Mouse (Mus musculus) CH12.LX (cell line): ENCODE data around the gene Hist1h2bj. TPM values are rescaled to one million over a fixed set of nuclear protein-coding genes. Genes with fewer than 3 reads are reported as not detected.

ENCODE experiments used
- DNase-seq: peaks from one replicate; pipeline ENCODE4 v3.0.0-alpha.2; 2013; ENCODE audit errors: extremely low read depth
- H3K27ac ChIP-seq: 2 replicates; pipeline ENCODE4 v1.5.1; 2012; ENCODE audit warnings: low read depth, mild to moderate bottlenecking, control low read depth, moderate library complexity; ENCODE audit not compliant: insufficient read depth
- H3K27me3 ChIP-seq: replicated peaks from 2 replicates; pipeline ENCODE3; 2012; ENCODE audit warnings: inconsistent platforms
- H3K36me3 ChIP-seq, 2 experiments: replicated peaks in 1 of 2; 2 replicates each; pipeline versions ENCODE3 to v1.6.1; 2012; ENCODE audit warnings: inconsistent platforms in 1 of 2, low read length in 1 of 2, mild to moderate bottlenecking in 1 of 2, mixed read lengths in 1 of 2, moderate library complexity in 1 of 2; ENCODE audit not compliant: control insufficient read depth in 1 of 2, insufficient read depth in 1 of 2
- H3K4me1 ChIP-seq, 2 experiments: 2 replicates each; pipeline ENCODE4 v1.6.1; 2012; ENCODE audit warnings: inconsistent platforms in 1 of 2, moderate library complexity in 1 of 2; ENCODE audit not compliant: insufficient read depth in 2 of 2, control insufficient read depth in 1 of 2
- H3K4me2 ChIP-seq: 2 replicates; pipeline ENCODE4 v1.6.1; 2012; ENCODE audit warnings: low read depth, mild to moderate bottlenecking, control low read depth; ENCODE audit not compliant: poor library complexity, insufficient read depth, severe bottlenecking
- H3K4me3 ChIP-seq, 3 experiments: fragments of 150-350 bp in 1 of 3; sonication (generic) in 1 of 3; replicated peaks in 1 of 3; 2 replicates each; pipeline versions ENCODE3 to v1.5.1; 2011 to 2012; ENCODE audit warnings: low read depth in 2 of 3, low read length in 2 of 3, mild to moderate bottlenecking in 2 of 3, moderate library complexity in 2 of 3, control low read depth in 1 of 3, improper control_type of control experiment in 1 of 3, inconsistent platforms in 1 of 3, mixed read lengths in 1 of 3; ENCODE audit not compliant: poor library complexity in 1 of 3
- H3K79me2 ChIP-seq: replicated peaks from 2 replicates; pipeline ENCODE4 v1.6.1; 2012; ENCODE audit warnings: mild to moderate bottlenecking, moderate library complexity; ENCODE audit not compliant: control insufficient read depth, poor library complexity, insufficient read depth, severe bottlenecking; ENCODE audit errors: extremely low read depth
- H3K9ac ChIP-seq: 2 replicates; pipeline ENCODE4 v1.6.1; 2012; ENCODE audit warnings: low read depth, mild to moderate bottlenecking, control low read depth, moderate library complexity; ENCODE audit not compliant: insufficient read depth
- H3K9me3 ChIP-seq: replicated peaks from 2 replicates; pipeline ENCODE3; 2012; ENCODE audit warnings: low read length, inconsistent platforms, mixed read lengths
- BHLHE40 ChIP-seq: IDR thresholded peaks from 2 replicates; pipeline ENCODE4 v1.6.1; 2011; ENCODE audit warnings: mild to moderate bottlenecking, low read depth, low read length, improper control_type of control experiment
- CHD1 ChIP-seq: IDR thresholded peaks from 2 replicates; pipeline ENCODE4 v1.6.1; 2012; ENCODE audit warnings: low read depth, low read length, improper control_type of control experiment, inconsistent platforms
- CHD2 ChIP-seq: IDR thresholded peaks from 2 replicates; pipeline ENCODE4 v1.6.1; 2011; ENCODE audit warnings: low read length, improper control_type of control experiment
- CTCF ChIP-seq, 2 experiments: IDR thresholded peaks in 1 of 2; conservative IDR thresholded peaks in 1 of 2; 2 replicates each; pipeline ENCODE4 v1.5.1; 2011 to 2012; ENCODE audit warnings: low read depth in 2 of 2, low read length in 2 of 2, improper control_type of control experiment in 1 of 2, inconsistent platforms in 1 of 2, mild to moderate bottlenecking in 1 of 2, moderate library complexity in 1 of 2
- E2F4 ChIP-seq: IDR thresholded peaks from 2 replicates; pipeline ENCODE4 v1.6.1; 2011; ENCODE audit warnings: low read depth, low read length, improper control_type of control experiment; ENCODE audit not compliant: insufficient replicate concordance
- ELF1 ChIP-seq: IDR thresholded peaks from 2 replicates; pipeline ENCODE4 v1.6.1; 2014; ENCODE audit warnings: low read depth, mild to moderate bottlenecking, inconsistent platforms, low read length, improper control_type of control experiment
- EP300 ChIP-seq: IDR thresholded peaks from 2 replicates; pipeline ENCODE4 v1.6.1; 2011; ENCODE audit warnings: low read length, improper control_type of control experiment
- ETS1 ChIP-seq: conservative IDR thresholded peaks from 2 replicates; pipeline ENCODE4 v1.6.1; 2012; ENCODE audit warnings: low read depth, mild to moderate bottlenecking, inconsistent platforms, low read length, improper control_type of control experiment, moderate library complexity
- GABPA ChIP-seq: IDR thresholded peaks from 2 replicates; pipeline ENCODE4 v1.6.1; 2012; ENCODE audit warnings: low read depth, low read length, improper control_type of control experiment, inconsistent platforms; ENCODE audit not compliant: insufficient replicate concordance
- HCFC1 ChIP-seq: IDR thresholded peaks from 2 replicates; pipeline ENCODE4 v1.6.1; 2012; ENCODE audit warnings: low read depth, mild to moderate bottlenecking, inconsistent platforms, low read length, improper control_type of control experiment
- IRF4 ChIP-seq: IDR thresholded peaks from 2 replicates; pipeline ENCODE4 v1.6.1; 2014; ENCODE audit warnings: low read depth, mild to moderate bottlenecking, inconsistent platforms, low read length, improper control_type of control experiment
- JUN ChIP-seq: IDR thresholded peaks from 2 replicates; pipeline ENCODE4 v1.6.1; 2011; ENCODE audit warnings: low read depth, mild to moderate bottlenecking, low read length, improper control_type of control experiment, moderate library complexity; ENCODE audit not compliant: insufficient read depth
- JUND ChIP-seq: conservative IDR thresholded peaks from 2 replicates; pipeline ENCODE4 v1.6.1; 2011; ENCODE audit warnings: low read depth, low read length, improper control_type of control experiment
- KAT2A ChIP-seq: IDR thresholded peaks from 2 replicates; pipeline ENCODE4 v1.6.1; 2012; ENCODE audit warnings: low read length, improper control_type of control experiment, inconsistent platforms; ENCODE audit not compliant: insufficient replicate concordance
- MAFK ChIP-seq: IDR thresholded peaks from 2 replicates; pipeline ENCODE4 v1.6.1; 2011; ENCODE audit warnings: low read length, improper control_type of control experiment; ENCODE audit not compliant: insufficient replicate concordance
- MAX ChIP-seq: IDR thresholded peaks from 2 replicates; pipeline ENCODE4 v1.6.1; 2011; ENCODE audit warnings: low read length, improper control_type of control experiment
- MAZ ChIP-seq: IDR thresholded peaks from 2 replicates; pipeline ENCODE4 v1.6.1; 2012; ENCODE audit warnings: low read depth, mild to moderate bottlenecking, inconsistent platforms, low read length, improper control_type of control experiment, moderate library complexity
- MEF2A ChIP-seq: IDR thresholded peaks from 2 replicates; pipeline ENCODE4 v1.6.1; 2014; ENCODE audit warnings: low read depth, mild to moderate bottlenecking, inconsistent platforms, low read length, improper control_type of control experiment, borderline replicate concordance
- MXI1 ChIP-seq: IDR thresholded peaks from 2 replicates; pipeline ENCODE4 v1.6.1; 2011; ENCODE audit warnings: mild to moderate bottlenecking, low read depth, low read length, improper control_type of control experiment
- MYC ChIP-seq: IDR thresholded peaks from 2 replicates; pipeline ENCODE4 v1.6.1; 2011; ENCODE audit warnings: low read depth, mild to moderate bottlenecking, improper control_type of control experiment, low read length
- NELFE ChIP-seq: IDR thresholded peaks from 2 replicates; pipeline ENCODE4 v1.6.1; 2011; ENCODE audit warnings: low read depth, low read length, improper control_type of control experiment
- NRF1 ChIP-seq: IDR thresholded peaks from 2 replicates; pipeline ENCODE4 v1.6.1; 2014; ENCODE audit warnings: low read depth, mild to moderate bottlenecking, inconsistent platforms, low read length, improper control_type of control experiment, moderate library complexity
- PAX5 ChIP-seq: IDR thresholded peaks from 2 replicates; pipeline ENCODE4 v1.6.1; 2012; ENCODE audit warnings: low read length, inconsistent platforms, mixed read lengths
- POLR2A ChIP-seq: IDR thresholded peaks from 2 replicates; pipeline ENCODE4 v1.6.1; 2011; ENCODE audit warnings: low read depth, mild to moderate bottlenecking, improper control_type of control experiment, low read length
- POLR2AphosphoS2 ChIP-seq: IDR thresholded peaks from 2 replicates; pipeline ENCODE4 v1.6.1; 2011; ENCODE audit warnings: low read depth, low read length, improper control_type of control experiment
- RAD21 ChIP-seq: IDR thresholded peaks from 2 replicates; pipeline ENCODE4 v1.6.1; 2011; ENCODE audit warnings: low read depth, mild to moderate bottlenecking, low read length, improper control_type of control experiment, moderate library complexity
- RCOR1 ChIP-seq: conservative IDR thresholded peaks from 2 replicates; pipeline ENCODE4 v1.6.1; 2012; ENCODE audit warnings: low read depth, mild to moderate bottlenecking, inconsistent platforms, low read length, improper control_type of control experiment
- SIN3A ChIP-seq: IDR thresholded peaks from 2 replicates; pipeline ENCODE4 v1.6.1; 2012; ENCODE audit warnings: low read length, improper control_type of control experiment, inconsistent platforms
- SMC3 ChIP-seq: IDR thresholded peaks from 2 replicates; pipeline ENCODE4 v1.6.1; 2011; ENCODE audit warnings: low read depth, low read length, improper control_type of control experiment
- TBP ChIP-seq: conservative IDR thresholded peaks from 2 replicates; pipeline ENCODE4 v1.6.1; 2011; ENCODE audit warnings: low read depth, low read length, improper control_type of control experiment
- TCF12 ChIP-seq: IDR thresholded peaks from 2 replicates; pipeline ENCODE4 v1.6.1; 2014; ENCODE audit warnings: low read depth, mild to moderate bottlenecking, inconsistent platforms, low read length, improper control_type of control experiment
- UBTF ChIP-seq: IDR thresholded peaks from 2 replicates; pipeline ENCODE4 v1.6.1; 2012; ENCODE audit warnings: low read depth, mild to moderate bottlenecking, inconsistent platforms, low read length, improper control_type of control experiment, moderate library complexity
- USF1 ChIP-seq: IDR thresholded peaks from 2 replicates; pipeline ENCODE4 v1.6.1; 2014; ENCODE audit warnings: low read depth, mild to moderate bottlenecking, inconsistent platforms, low read length, improper control_type of control experiment
- USF2 ChIP-seq: conservative IDR thresholded peaks from 2 replicates; pipeline ENCODE4 v1.6.1; 2011; ENCODE audit warnings: low read depth, low read length, improper control_type of control experiment
- ZC3H11A ChIP-seq: IDR thresholded peaks from 2 replicates; pipeline ENCODE4 v1.6.1; 2012; ENCODE audit warnings: low read depth, mild to moderate bottlenecking, inconsistent platforms, low read length, improper control_type of control experiment
- ZKSCAN1 ChIP-seq: IDR thresholded peaks from 2 replicates; pipeline ENCODE4 v1.6.1; 2012; ENCODE audit warnings: low read depth, inconsistent platforms, low read length, improper control_type of control experiment, borderline replicate concordance
- ZMIZ1 ChIP-seq: IDR thresholded peaks from 2 replicates; pipeline ENCODE4 v1.6.1; 2012; ENCODE audit warnings: low read depth, mild to moderate bottlenecking, inconsistent platforms, low read length, improper control_type of control experiment
- ZNF384 ChIP-seq: IDR thresholded peaks from 2 replicates; pipeline ENCODE4 v1.6.1; 2012; ENCODE audit warnings: low read depth, low read length, improper control_type of control experiment, inconsistent platforms
- dilution Hi-C: fragments of 300-500 bp; cut with MboI; formaldehyde crosslinking; loops from 2 replicates; pipeline ENCODE4 v1.14.3; 2020; ENCODE audit warnings: low sequenced_read_pairs; ENCODE audit not compliant: extremely low pct_unique_long_range_greater_than_20kb, extremely low pct_ligation_motif_present
- in situ Hi-C: fragments of 300-500 bp; cut with MboI; formaldehyde crosslinking; loops from 3 replicates; pipeline ENCODE4 v1.14.3; 2019; ENCODE audit warnings: low sequenced_read_pairs, low pct_ligation_motif_present, low pct_unique_long_range_greater_than_20kb, mixed read lengths
- polyA plus RNA-seq: library from polyadenylated mRNA; unstranded; fragments of >175 nt; gene quantifications from 2 replicates; pipeline ENCODE4 v1.2.1, GENCODE M21; 2012; ENCODE audit warnings: low read depth; ENCODE audit not compliant: insufficient read length
- total RNA-seq, 2 experiments: library from RNA; depleted of rRNA; stranded (reverse); fragments of 300-350 nt in 1 of 2; fragments of >200 nt in 1 of 2; gene quantifications; 2 replicates each; pipeline ENCODE4 v1.2.3; 2012 to 2014

Hist1h2bj gene
- total and polyA plus RNA-seq, 3 experiments: 2.5 to 1,790 (median 23.8) TPM

DNA sequence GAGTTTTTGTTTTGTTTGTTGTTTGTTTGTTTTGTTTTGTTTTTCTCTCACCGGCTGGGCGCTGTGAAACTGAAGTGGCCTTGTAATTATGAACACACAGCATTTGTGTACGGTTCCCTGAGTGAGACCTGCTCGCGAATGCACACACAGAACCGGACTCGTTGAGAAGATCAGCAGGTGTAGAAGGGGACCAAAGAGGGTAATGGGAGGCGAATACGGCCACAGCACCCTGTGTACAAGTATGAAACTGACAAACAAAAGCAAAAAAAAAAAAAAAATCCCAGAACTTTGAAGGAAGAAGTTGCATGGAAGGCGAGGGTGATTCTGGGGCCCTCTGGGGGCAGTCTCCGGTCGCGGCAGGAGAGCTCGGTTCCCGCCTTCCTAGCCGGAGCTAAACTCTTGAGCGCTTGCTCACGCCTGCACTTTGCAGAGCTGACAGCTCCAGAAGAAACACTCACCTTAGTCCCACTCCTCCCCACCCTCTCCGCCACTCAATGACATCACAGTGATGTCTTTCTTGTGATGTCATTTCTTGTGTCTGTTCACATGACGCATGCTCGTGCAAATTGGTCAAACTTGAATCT, 47.6 kb upstream of the Hist1h2bj start:
- H3K27me3 ChIP-seq: peaks cover 29% of the 10 kb centered on the region
- no peak overlapping the region for H3K27ac ChIP-seq
- H3K4me3 ChIP-seq: peak overlapping the region; percentile 47 to 68 (median 56)
- H3K4me1 ChIP-seq: peaks cover 3 to 9% of the 10 kb centered on the region in 2 experiments
- H3K4me2 ChIP-seq: peak overlapping the region; percentile 74
- H3K36me3 ChIP-seq: no peaks in the 10 kb centered on the region
- peaks cover 8% of the 10 kb centered on the region for H3K9me3 ChIP-seq
- H3K79me2 ChIP-seq: no peaks in the 10 kb centered on the region
- in situ Hi-C loops: no loop called here
- TF ChIP-seq MAX: peak; percentile 61
- peak; percentile 31; the same call in 1 of the 2 replicates for TF ChIP-seq HCFC1
- no peak for TF ChIP-seq CHD2
- TF ChIP-seq BHLHE40: peak; percentile 56
- no peak; the same call in 1 of the 2 replicates for TF ChIP-seq RCOR1
- TF ChIP-seq RAD21: no peak; the same call in none of the 2 replicates
- peak; percentile 89 for TF ChIP-seq ZNF384
- TF ChIP-seq SIN3A: 0 out of 2 replicates have a peak, but pooled peaks have one; percentile 78
- peak; percentile 49 for TF ChIP-seq ETS1
- no peak for TF ChIP-seq USF2
- peak; percentile 80; the same call in 1 of the 2 replicates for TF ChIP-seq CHD1
- peak; percentile 84 for TF ChIP-seq MXI1
- 0 out of 2 replicates have a peak, but pooled peaks have one; percentile 47 for TF ChIP-seq MYC
- TF ChIP-seq EP300: 0 out of 2 replicates have a peak, but pooled peaks have one; percentile 24
- TF ChIP-seq UBTF: no peak
- peak; percentile 53; the same call in 1 of the 2 replicates for TF ChIP-seq IRF4
- TF ChIP-seq ELF1: no peak; the same call in 1 of the 2 replicates
- TF ChIP-seq MEF2A: no peak; the same call in 1 of the 2 replicates
- TF ChIP-seq NRF1: peak; percentile 72
- no peak for TF ChIP-seq NELFE
- TF ChIP-seq KAT2A: 0 out of 2 replicates have a peak, but pooled peaks have one; percentile 47
- TF ChIP-seq JUN: peak; percentile 35; the same call in 1 of the 2 replicates
- TF ChIP-seq E2F4: peak; percentile 81
- no peak for TF ChIP-seq ZKSCAN1
- peak; percentile 83 for TF ChIP-seq MAZ
- TF ChIP-seq ZC3H11A: no peak
- TF ChIP-seq JUND: 0 out of 2 replicates have a peak, but pooled peaks have one; percentile 31
- TF ChIP-seq MAFK: no peak; the same call in 1 of the 2 replicates
- no peak for TF ChIP-seq USF1
- peak; percentile 20; the same call in 1 of the 2 replicates for TF ChIP-seq POLR2A
- no peak for TF ChIP-seq POLR2AphosphoS2
- TF ChIP-seq PAX5: no peak
- TF ChIP-seq CTCF (conservative IDR thresholded peaks at IDR 0.05 in 1 of 2, IDR thresholded peaks at IDR 0.05 in 1 of 2; ENCODE audit: low read depth in 2 of 2, low read length in 2 of 2): peak in 1 of 2 experiments; percentile 48; a peak in 2 of 4 replicates
- TF ChIP-seq TBP: peak; percentile 46; the same call in 1 of the 2 replicates
- TF ChIP-seq GABPA: peak; percentile 93
- peak; percentile 26; the same call in 1 of the 2 replicates for TF ChIP-seq TCF12
- TF ChIP-seq ZMIZ1: 0 out of 2 replicates have a peak, but pooled peaks have one; percentile 41
- no peak for TF ChIP-seq SMC3
- peak; percentile 72 for DNase-seq
- dilution Hi-C loops: no loop called here
- peak overlapping the region; percentile 7; the same call in 1 of the 2 replicates for H3K9ac ChIP-seq
